Mouse (Mus musculus) megakaryocyte, embryonic 14.5 days (primary cell): ENCODE results near the gene Pknox2. TPM values are rescaled to one million over a fixed set of nuclear protein-coding genes. Genes with fewer than 3 reads are reported as not detected.

Experiments used
- H3K27me3 ChIP-seq: replicated peaks from 2 replicates; pipeline ENCODE3; 2012; ENCODE audit warnings: inconsistent platforms
- H3K36me3 ChIP-seq: replicated peaks from 2 replicates; pipeline ENCODE3; 2012; ENCODE audit warnings: low read length, inconsistent platforms, mixed read lengths
- H3K4me1 ChIP-seq: 2 replicates; pipeline ENCODE4 v1.6.1; 2012; ENCODE audit warnings: inconsistent platforms
- H3K4me3 ChIP-seq: replicated peaks from 2 replicates; pipeline ENCODE3; 2012; ENCODE audit warnings: moderate library complexity, mild to moderate bottlenecking, inconsistent platforms
- H3K9me3 ChIP-seq: 2 replicates; pipeline ENCODE4 v1.6.1; 2012; ENCODE audit warnings: inconsistent platforms
- FLI1 ChIP-seq: IDR thresholded peaks from 2 replicates; pipeline ENCODE4 v1.6.1; 2012; ENCODE audit warnings: low read length, inconsistent platforms, mixed read lengths
- GATA1 ChIP-seq: IDR thresholded peaks from 3 replicates; pipeline ENCODE4 v1.6.1; 2012; ENCODE audit warnings: mixed read lengths, low read length, inconsistent platforms, borderline replicate concordance
- polyA plus RNA-seq: library from polyadenylated mRNA; stranded (reverse); fragments of >175 nt; gene quantifications from 2 replicates; pipeline ENCODE4 v1.2.3, GENCODE M21; 2012; ENCODE audit warnings: low replicate concordance; ENCODE audit not compliant: insufficient read depth

Gene Pknox2
- polyA plus RNA-seq, 1 experiment, result 0.06 TPM

GRCm38 (mm10) chr9:37143046-37143931 is 3.9 kb downstream of the Pknox2 start:
- TF ChIP-seq FLI1 (no peak), GATA1 (no peak)
- H3K27me3 ChIP-seq, result peaks cover 92% of the 10 kb centered on the region
- peaks cover 30% of the 10 kb centered on the region for H3K4me1 ChIP-seq
- H3K36me3 ChIP-seq, result no peaks in the 10 kb centered on the region
- no peaks in the 10 kb centered on the region for H3K9me3 ChIP-seq
- H3K4me3 ChIP-seq, result no peak overlapping the region

GRCm38 (mm10) chr9:37142107-37142506 is 5.1 kb downstream of the Pknox2 start:
- peaks cover 89% of the 10 kb centered on the region for H3K27me3 ChIP-seq
- TF ChIP-seq GATA1, result no peak
- TF ChIP-seq FLI1, result no peak
- H3K4me1 ChIP-seq, result peaks cover 26% of the 10 kb centered on the region
- H3K4me3 ChIP-seq, result no peak overlapping the region
- H3K9me3 ChIP-seq, result no peaks in the 10 kb centered on the region
- no peaks in the 10 kb centered on the region for H3K36me3 ChIP-seq

GRCm38 (mm10) chr9:37140464-37141181 is 6.6 kb downstream of the Pknox2 start:
- H3K36me3 ChIP-seq, result no peaks in the 10 kb centered on the region
- H3K9me3 ChIP-seq, result no peaks in the 10 kb centered on the region
- peaks cover 87% of the 10 kb centered on the region for H3K27me3 ChIP-seq
- peaks cover 11% of the 10 kb centered on the region for H3K4me1 ChIP-seq
- no peak overlapping the region for H3K4me3 ChIP-seq
- no peak for TF ChIP-seq FLI1
- no peak for TF ChIP-seq GATA1

- H3K4me1 ChIP-seq, result peaks cover 5% of the 10 kb centered on the region
- H3K4me3 ChIP-seq, result no peak overlapping the region
- TF ChIP-seq GATA1 (no peak), FLI1 (no peak)
- H3K9me3 ChIP-seq, result peaks cover 4% of the 10 kb centered on the region; the same call in 1 of the 2 replicates
- no peaks in the 10 kb centered on the region for H3K36me3 ChIP-seq
- peaks cover 82% of the 10 kb centered on the region for H3K27me3 ChIP-seq
Observed at GRCm38 (mm10) chr9:37139514-37139913, 7.7 kb downstream of the Pknox2 start.

GRCm38 (mm10) chr9:37138883-37139282 is 8.3 kb downstream of the Pknox2 start:
- no peak for TF ChIP-seq GATA1
- TF ChIP-seq FLI1, result no peak
- Histone ChIP-seq H3K36me3 (no peaks in the 10 kb centered on the region), H3K27me3 (peaks cover 81% of the 10 kb centered on the region), H3K4me1 (peaks cover 5% of the 10 kb centered on the region), H3K9me3 (peaks cover 4% of the 10 kb centered on the region; the same call in 1 of the 2 replicates), H3K4me3 (no peak overlapping the region)

GRCm38 (mm10) chr9:37136340-37136739 is 10.9 kb downstream of the Pknox2 start:
- Histone ChIP-seq H3K4me3 (no peak overlapping the region), H3K27me3 (peaks cover 71% of the 10 kb centered on the region), H3K36me3 (no peaks in the 10 kb centered on the region), H3K4me1 (peaks cover 5% of the 10 kb centered on the region), H3K9me3 (peaks cover 4% of the 10 kb centered on the region; the same call in 1 of the 2 replicates)
- TF ChIP-seq GATA1 (no peak), FLI1 (no peak)

- Histone ChIP-seq H3K27me3 (peaks cover 48% of the 10 kb centered on the region), H3K9me3 (peaks cover 4% of the 10 kb centered on the region; the same call in 1 of the 2 replicates), H3K4me1 (no peaks in the 10 kb centered on the region), H3K4me3 (no peak overlapping the region), H3K36me3 (no peaks in the 10 kb centered on the region)
- TF ChIP-seq FLI1 (no peak), GATA1 (no peak)
Observed at GRCm38 (mm10) chr9:37133495-37133894, 13.7 kb downstream of the Pknox2 start.

- TF ChIP-seq GATA1, result no peak
- TF ChIP-seq FLI1, result no peak
- H3K9me3 ChIP-seq, result no peaks in the 10 kb centered on the region
- no peak overlapping the region for H3K4me3 ChIP-seq
Observed at GRCm38 (mm10) chr9:37129046-37129445, 18.2 kb downstream of the Pknox2 start.

GRCm38 (mm10) chr9:37126197-37126596 is 21.0 kb downstream of the Pknox2 start:
- no peak overlapping the region for H3K4me3 ChIP-seq
- H3K27me3 ChIP-seq, result peaks cover 27% of the 10 kb centered on the region
- no peaks in the 10 kb centered on the region for H3K4me1 ChIP-seq
- H3K9me3 ChIP-seq, result no peaks in the 10 kb centered on the region
- H3K36me3 ChIP-seq, result no peaks in the 10 kb centered on the region
- TF ChIP-seq FLI1 (no peak), GATA1 (no peak)

More at GRCm38 (mm10) chr9:37129046-37129445, 18.2 kb downstream of the Pknox2 start:
- Histone ChIP-seq H3K36me3 (no peaks in the 10 kb centered on the region), H3K27me3 (peaks cover 31% of the 10 kb centered on the region), H3K4me1 (no peaks in the 10 kb centered on the region)

GRCm38 (mm10) chr9:37124696-37125480 is 22.3 kb downstream of the Pknox2 start:
- Histone ChIP-seq H3K4me3 (no peak overlapping the region), H3K9me3 (no peaks in the 10 kb centered on the region), H3K4me1 (no peaks in the 10 kb centered on the region), H3K36me3 (no peaks in the 10 kb centered on the region), H3K27me3 (peaks cover 32% of the 10 kb centered on the region)
- TF ChIP-seq GATA1 (no peak), FLI1 (no peak)
